Mouse (Mus musculus) CH12.LX (cell line): ENCODE results near the gene Fbln1.

ENCODE experiments used
- CTCF ChIP-seq, 2 experiments: IDR thresholded peaks in 1 of 2; conservative IDR thresholded peaks in 1 of 2; 2 replicates each; pipeline ENCODE4 v1.5.1; 2011 to 2012; ENCODE audit warnings: low read depth in 2 of 2, low read length in 2 of 2, improper control_type of control experiment in 1 of 2, inconsistent platforms in 1 of 2, mild to moderate bottlenecking in 1 of 2, moderate library complexity in 1 of 2
- EP300 ChIP-seq: IDR thresholded peaks from 2 replicates; pipeline ENCODE4 v1.6.1; 2011; ENCODE audit warnings: low read length, improper control_type of control experiment
- POLR2A ChIP-seq: IDR thresholded peaks from 2 replicates; pipeline ENCODE4 v1.6.1; 2011; ENCODE audit warnings: low read depth, mild to moderate bottlenecking, improper control_type of control experiment, low read length
- RCOR1 ChIP-seq: conservative IDR thresholded peaks from 2 replicates; pipeline ENCODE4 v1.6.1; 2012; ENCODE audit warnings: low read depth, mild to moderate bottlenecking, inconsistent platforms, low read length, improper control_type of control experiment
- SMC3 ChIP-seq: IDR thresholded peaks from 2 replicates; pipeline ENCODE4 v1.6.1; 2011; ENCODE audit warnings: low read depth, low read length, improper control_type of control experiment

GRCm38 (mm10) chr15:85262805-85263204, 57.1 kb downstream of the Fbln1 start:
- TF ChIP-seq SMC3 (no peak), CTCF (conservative IDR thresholded peaks at IDR 0.05 in 1 of 2, IDR thresholded peaks at IDR 0.05 in 1 of 2; ENCODE audit: low read depth in 2 of 2, low read length in 2 of 2) (no peak), RCOR1 (no peak), POLR2A (no peak), EP300 (no peak)
